Mouse (Mus musculus): ENCODE measurements at regions not wholly inside any gene's neighbourhood (a gene's known extent, or its start where the extent isn't known, plus 50 kb on each side); places are given as distances from the start of the nearest gene placed in this dataset.

DNA sequence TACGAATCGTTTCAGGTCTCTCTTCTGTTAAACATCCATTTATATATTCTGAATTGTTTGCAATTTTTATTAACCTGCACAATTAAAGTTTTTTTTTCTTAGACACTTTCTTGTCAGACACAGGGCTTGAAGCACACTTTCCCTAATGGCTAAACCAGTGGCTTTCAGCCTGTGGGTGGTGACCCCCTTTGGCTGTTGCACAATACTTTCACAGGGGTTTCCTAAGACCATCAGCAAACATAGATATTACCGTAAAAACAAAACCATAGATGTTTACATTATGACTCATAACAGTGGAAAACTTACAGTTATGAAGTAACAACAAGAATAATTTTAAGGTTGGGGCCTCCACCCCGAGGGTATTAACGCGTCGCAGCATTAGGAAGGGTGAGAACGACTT lies 378.6 kb downstream of the Pmp22 start:
- Histone ChIP-seq H3K36me3 (ENCODE audit: control insufficient read depth, insufficient read depth, low read length) (no peaks in the 10 kb centered on the region), H3K4me3 (replicated peaks; ENCODE audit: low read length) (no peak overlapping the region), H3K9me3 (replicated peaks; ENCODE audit: control insufficient read depth, low read length) (no peaks in the 10 kb centered on the region), H3K9ac (ENCODE audit: low read length) (no peak overlapping the region), H3K27ac (ENCODE audit: low read length) (no peak overlapping the region), H3K4me1 (ENCODE audit: control insufficient read depth, insufficient read depth, low read length) (no peaks in the 10 kb centered on the region), H3K27me3 (ENCODE audit: control insufficient read depth, insufficient read depth, low read length) (no peaks in the 10 kb centered on the region), H3K4me2 (ENCODE audit: low read depth, low read length) (no peak overlapping the region)
- no peak for ATAC-seq (ENCODE audit: insufficient read depth, low FRiP score)
- 59% methylated on average over 8 of the region's 8 CpGs for WGBS

- no peaks in the 10 kb centered on the region for H3K27me3 ChIP-seq (ENCODE audit: control insufficient read depth, insufficient read depth, low read length)
- WGBS, result 80% methylated on average over 2 of the region's 2 CpGs
- H3K36me3 ChIP-seq (ENCODE audit: control insufficient read depth, insufficient read depth, low read length), result no peaks in the 10 kb centered on the region
- no peaks in the 10 kb centered on the region for H3K4me1 ChIP-seq (ENCODE audit: control insufficient read depth, insufficient read depth, low read length)
- H3K9me3 ChIP-seq (replicated peaks; ENCODE audit: control insufficient read depth, low read length), result no peaks in the 10 kb centered on the region
- H3K4me3 ChIP-seq (replicated peaks; ENCODE audit: low read length), result no peak overlapping the region
- no peak overlapping the region for H3K9ac ChIP-seq (ENCODE audit: low read length)
- H3K4me2 ChIP-seq (ENCODE audit: low read depth, low read length), result no peak overlapping the region
- ATAC-seq (ENCODE audit: insufficient read depth, low FRiP score), result no peak
- no peak overlapping the region for H3K27ac ChIP-seq (ENCODE audit: low read length)
Observed at GRCm38 (mm10) chr11:63508727-63509126, 379.9 kb downstream of the Pmp22 start.

DNA sequence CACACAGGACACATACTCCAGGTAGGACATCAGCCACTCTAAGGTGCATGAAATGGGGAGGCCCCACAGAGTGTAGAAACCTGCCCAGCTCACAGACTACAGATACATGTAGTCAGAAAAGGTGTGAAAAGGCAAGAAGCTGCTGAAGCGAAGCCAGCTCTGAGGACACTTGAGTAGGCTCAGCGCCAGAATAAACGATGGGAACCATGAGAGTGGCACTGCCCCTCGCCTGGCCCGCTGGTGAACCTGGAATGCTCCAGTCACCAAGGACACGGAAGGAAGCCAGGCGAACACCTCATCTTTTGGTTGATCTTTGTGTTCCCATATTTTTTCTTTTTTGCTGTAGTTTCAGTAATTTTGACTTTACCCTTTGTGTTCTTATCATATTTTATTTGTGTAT lies 381.8 kb downstream of the Pmp22 start:
- no peaks in the 10 kb centered on the region for H3K9me3 ChIP-seq (replicated peaks; ENCODE audit: control insufficient read depth, low read length)
- 87% methylated on average over 7 of the region's 7 CpGs for WGBS
- H3K4me2 ChIP-seq (ENCODE audit: low read depth, low read length), result no peak overlapping the region
- H3K36me3 ChIP-seq (ENCODE audit: control insufficient read depth, insufficient read depth, low read length), result no peaks in the 10 kb centered on the region
- H3K9ac ChIP-seq (ENCODE audit: low read length), result no peak overlapping the region
- no peaks in the 10 kb centered on the region for H3K27me3 ChIP-seq (ENCODE audit: control insufficient read depth, insufficient read depth, low read length)
- no peak for ATAC-seq (ENCODE audit: insufficient read depth, low FRiP score)
- no peaks in the 10 kb centered on the region for H3K4me1 ChIP-seq (ENCODE audit: control insufficient read depth, insufficient read depth, low read length)
- no peak overlapping the region for H3K4me3 ChIP-seq (replicated peaks; ENCODE audit: low read length)
- H3K27ac ChIP-seq (ENCODE audit: low read length), result no peak overlapping the region

GRCm38 (mm10) chr11:63514615-63515014 lies 385.8 kb downstream of the Pmp22 start:
- Histone ChIP-seq H3K27me3 (ENCODE audit: control insufficient read depth, insufficient read depth, low read length) (no peaks in the 10 kb centered on the region), H3K36me3 (ENCODE audit: control insufficient read depth, insufficient read depth, low read length) (no peaks in the 10 kb centered on the region), H3K9ac (ENCODE audit: low read length) (no peak overlapping the region), H3K4me3 (replicated peaks; ENCODE audit: low read length) (no peak overlapping the region), H3K4me1 (ENCODE audit: control insufficient read depth, insufficient read depth, low read length) (peaks cover 7% of the 10 kb centered on the region; the same call in 1 of the 2 replicates), H3K4me2 (ENCODE audit: low read depth, low read length) (no peak overlapping the region), H3K27ac (ENCODE audit: low read length) (no peak overlapping the region), H3K9me3 (replicated peaks; ENCODE audit: control insufficient read depth, low read length) (no peaks in the 10 kb centered on the region)
- ATAC-seq (ENCODE audit: insufficient read depth, low FRiP score), result no peak
- 89% methylated on average over 3 of the region's 3 CpGs for WGBS

GRCm38 (mm10) chr11:63518847-63519246 lies 390.1 kb downstream of the Pmp22 start:
- Histone ChIP-seq H3K27ac (ENCODE audit: low read length) (peak overlapping the region; percentile 33; the same call in 1 of the 2 replicates), H3K4me1 (ENCODE audit: control insufficient read depth, insufficient read depth, low read length) (peaks cover 7% of the 10 kb centered on the region; the same call in 1 of the 2 replicates), H3K4me3 (replicated peaks; ENCODE audit: low read length) (no peak overlapping the region), H3K9me3 (replicated peaks; ENCODE audit: control insufficient read depth, low read length) (no peaks in the 10 kb centered on the region), H3K9ac (ENCODE audit: low read length) (peak overlapping the region; percentile 5; the same call in 1 of the 2 replicates), H3K4me2 (ENCODE audit: low read depth, low read length) (no peak overlapping the region), H3K36me3 (ENCODE audit: control insufficient read depth, insufficient read depth, low read length) (no peaks in the 10 kb centered on the region), H3K27me3 (ENCODE audit: control insufficient read depth, insufficient read depth, low read length) (no peaks in the 10 kb centered on the region)
- WGBS, result 38% methylated on average over 6 of the region's 6 CpGs
- peak; percentile 81; the same call in 1 of the 2 replicates for ATAC-seq (ENCODE audit: insufficient read depth, low FRiP score)

- ATAC-seq (ENCODE audit: insufficient read depth, low FRiP score), result peak; percentile 71
- Histone ChIP-seq H3K36me3 (ENCODE audit: control insufficient read depth, insufficient read depth, low read length) (no peaks in the 10 kb centered on the region), H3K27ac (ENCODE audit: low read length) (0 out of 2 replicates have a peak overlapping the region, but pooled peaks have one; percentile 62), H3K4me3 (replicated peaks; ENCODE audit: low read length) (no peak overlapping the region), H3K4me1 (ENCODE audit: control insufficient read depth, insufficient read depth, low read length) (peaks cover 9% of the 10 kb centered on the region; the same call in 1 of the 2 replicates), H3K9me3 (replicated peaks; ENCODE audit: control insufficient read depth, low read length) (no peaks in the 10 kb centered on the region), H3K4me2 (ENCODE audit: low read depth, low read length) (no peak overlapping the region), H3K27me3 (ENCODE audit: control insufficient read depth, insufficient read depth, low read length) (no peaks in the 10 kb centered on the region), H3K9ac (ENCODE audit: low read length) (no peak overlapping the region)
- 44% methylated on average over 7 of the region's 7 CpGs for WGBS
Observed at GRCm38 (mm10) chr11:63524254-63524653, 395.5 kb downstream of the Pmp22 start.

- Histone ChIP-seq H3K4me1 (ENCODE audit: control insufficient read depth, insufficient read depth, low read length) (peaks cover 9% of the 10 kb centered on the region; the same call in 1 of the 2 replicates), H3K4me2 (ENCODE audit: low read depth, low read length) (no peak overlapping the region), H3K27me3 (ENCODE audit: control insufficient read depth, insufficient read depth, low read length) (no peaks in the 10 kb centered on the region), H3K9ac (ENCODE audit: low read length) (no peak overlapping the region), H3K9me3 (replicated peaks; ENCODE audit: control insufficient read depth, low read length) (no peaks in the 10 kb centered on the region), H3K36me3 (ENCODE audit: control insufficient read depth, insufficient read depth, low read length) (no peaks in the 10 kb centered on the region), H3K4me3 (replicated peaks; ENCODE audit: low read length) (no peak overlapping the region), H3K27ac (ENCODE audit: low read length) (no peak overlapping the region)
- 46% methylated on average over 12 of the region's 12 CpGs for WGBS
- no peak for ATAC-seq (ENCODE audit: insufficient read depth, low FRiP score)
Observed at GRCm38 (mm10) chr11:63525431-63525830, 396.6 kb downstream of the Pmp22 start.

DNA sequence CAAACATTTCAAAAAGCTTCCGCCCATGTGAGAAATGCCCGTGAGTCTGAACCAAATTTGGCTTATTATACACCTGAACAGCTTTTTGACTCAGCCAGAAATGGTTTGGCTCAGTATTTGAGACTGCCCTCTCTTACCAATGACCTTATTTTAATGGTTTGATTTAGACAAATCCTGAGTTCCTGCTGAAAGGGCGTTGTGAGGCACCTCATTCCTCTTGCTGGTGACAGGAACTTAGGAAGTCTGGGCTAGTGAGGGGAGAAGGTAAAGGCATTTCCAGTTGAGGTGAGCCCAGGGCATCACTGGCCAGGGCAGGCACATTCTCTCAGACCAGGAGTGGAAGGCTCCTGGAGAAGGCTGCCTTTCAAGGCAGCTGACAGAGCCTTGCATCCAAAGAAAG lies 396.1 kb downstream of the Hs3st3b1 start:
- no peaks in the 10 kb centered on the region for H3K27me3 ChIP-seq (ENCODE audit: control insufficient read depth, insufficient read depth, low read length)
- H3K4me3 ChIP-seq (replicated peaks; ENCODE audit: low read length), result no peak overlapping the region
- no peak for ATAC-seq (ENCODE audit: insufficient read depth, low FRiP score)
- H3K27ac ChIP-seq (ENCODE audit: low read length), result no peak overlapping the region
- no peaks in the 10 kb centered on the region for H3K36me3 ChIP-seq (ENCODE audit: control insufficient read depth, insufficient read depth, low read length)
- H3K9ac ChIP-seq (ENCODE audit: low read length), result no peak overlapping the region
- no peaks in the 10 kb centered on the region for H3K9me3 ChIP-seq (replicated peaks; ENCODE audit: control insufficient read depth, low read length)
- peaks cover 9% of the 10 kb centered on the region; the same call in 1 of the 2 replicates for H3K4me1 ChIP-seq (ENCODE audit: control insufficient read depth, insufficient read depth, low read length)
- 54% methylated on average over 3 of the region's 3 CpGs for WGBS
- no peak overlapping the region for H3K4me2 ChIP-seq (ENCODE audit: low read depth, low read length)

DNA sequence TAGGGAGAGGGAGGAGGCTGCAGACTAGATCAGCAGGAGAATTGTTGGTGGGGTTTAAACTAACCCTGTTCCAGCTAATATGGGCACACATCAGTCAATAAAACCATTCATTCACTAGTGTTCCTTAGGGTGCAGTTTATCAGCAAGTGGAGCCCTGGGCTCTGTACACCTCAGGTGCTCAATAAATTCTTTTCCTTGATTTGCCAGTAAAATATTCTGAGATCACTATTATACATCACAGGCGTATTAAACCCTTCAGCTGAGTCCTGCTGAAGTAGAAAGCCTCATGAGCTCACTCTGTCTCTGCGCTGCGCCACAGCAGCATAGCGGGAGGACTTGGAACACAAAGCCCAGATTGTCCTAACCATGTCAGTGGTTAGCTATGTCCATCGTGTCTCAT lies 389.3 kb downstream of the Hs3st3b1 start:
- H3K27ac ChIP-seq (ENCODE audit: low read length), result no peak overlapping the region
- WGBS, result 83% methylated on average over 5 of the region's 5 CpGs
- H3K27me3 ChIP-seq (ENCODE audit: control insufficient read depth, insufficient read depth, low read length), result no peaks in the 10 kb centered on the region
- H3K9me3 ChIP-seq (replicated peaks; ENCODE audit: control insufficient read depth, low read length), result no peaks in the 10 kb centered on the region
- no peak overlapping the region for H3K9ac ChIP-seq (ENCODE audit: low read length)
- H3K4me2 ChIP-seq (ENCODE audit: low read depth, low read length), result no peak overlapping the region
- ATAC-seq (ENCODE audit: insufficient read depth, low FRiP score), result no peak
- H3K4me3 ChIP-seq (replicated peaks; ENCODE audit: low read length), result no peak overlapping the region
- H3K4me1 ChIP-seq (ENCODE audit: control insufficient read depth, insufficient read depth, low read length), result no peaks in the 10 kb centered on the region
- no peaks in the 10 kb centered on the region for H3K36me3 ChIP-seq (ENCODE audit: control insufficient read depth, insufficient read depth, low read length)

Data from stomach, embryonic 16.5 days (tissue).